In the genomic region with DNA sequence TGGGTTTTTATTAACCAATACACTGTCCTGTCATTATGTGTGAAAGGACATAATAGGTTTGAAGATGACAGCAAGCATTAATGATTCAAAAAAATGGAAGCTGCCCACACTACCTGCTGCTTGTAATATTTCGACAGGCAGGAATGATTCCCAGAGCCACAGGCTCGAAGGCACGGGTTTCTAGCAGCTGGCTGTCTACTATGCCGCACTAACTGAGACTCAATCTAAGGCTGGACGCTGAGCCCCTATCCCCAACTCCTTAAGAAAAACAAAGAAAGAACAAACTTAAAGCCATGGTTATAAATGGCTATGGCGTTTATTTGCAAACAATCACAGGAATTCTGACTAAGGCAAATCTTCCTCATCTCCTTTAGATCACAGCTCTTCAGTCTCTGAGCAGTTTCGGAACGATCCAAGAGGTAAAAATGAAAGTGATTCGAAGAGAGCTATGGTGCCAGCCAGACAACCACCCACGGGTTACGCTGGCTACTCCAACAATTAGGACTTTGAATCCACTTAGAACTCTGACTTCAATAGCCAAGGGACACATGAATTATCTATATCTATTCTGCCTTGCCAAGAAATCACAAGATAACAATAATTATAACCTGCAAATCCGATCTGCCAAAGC, we compare ENCODE assay signal across 8 mouse cellular contexts. TPM values are rescaled to one million over a fixed set of nuclear protein-coding genes. Genes with fewer than 3 reads are reported as not detected.
A peak's percentile ranks its signal among the peaks of the same experiment; 100 is the strongest.
DNase-seq lines count a peak whose midpoint lies in the region; ATAC-seq and TF ChIP-seq lines count a peak whose summit lies in the region.

No protein-coding gene starts in this region.

- peaks cover 4% of the 10 kb centered on the region; the same call in 1 of the 2 replicates for H3K27me3 ChIP-seq in kidney, embryonic 15.5 days
- no peaks in the 10 kb centered on the region for H3K27me3 ChIP-seq in embryonic facial prominence, embryonic 10.5 days (replicated peaks; ENCODE audit: low read depth, poor library complexity, severe bottlenecking)
- H3K27me3 ChIP-seq in hindbrain, postnatal 0 days (ENCODE audit: insufficient read depth, low read length): no peaks in the 10 kb centered on the region

- peak overlapping the region; percentile 48 for H3K9ac ChIP-seq in kidney, embryonic 15.5 days
- H3K9ac ChIP-seq in hindbrain, postnatal 0 days (replicated peaks; ENCODE audit: low read length): peak overlapping the region; percentile 43

- peak overlapping the region; percentile 58 for H3K4me3 ChIP-seq in kidney, embryonic 15.5 days (replicated peaks)
- H3K4me3 ChIP-seq in embryonic facial prominence, embryonic 10.5 days: peak overlapping the region; percentile 65
- H3K4me3 ChIP-seq in hindbrain, postnatal 0 days (ENCODE audit: low read length): peak overlapping the region; percentile 50

- ATAC-seq in kidney, embryonic 15.5 days (replicated peaks; ENCODE audit: low FRiP score): 0 out of 2 replicates have a peak, but pooled peaks have one; percentile 29
- peak; percentile 54; the same call in 1 of the 2 replicates for ATAC-seq in hindbrain, postnatal 0 days
- ATAC-seq in megakaryocyte progenitor cell, adult 5-6 weeks (replicated peaks; ENCODE audit: poor library complexity): peak; percentile 47

- H3K9me3 ChIP-seq in kidney, embryonic 15.5 days (replicated peaks): no peaks in the 10 kb centered on the region
- H3K9me3 ChIP-seq in embryonic facial prominence, embryonic 10.5 days: no peaks in the 10 kb centered on the region
- no peaks in the 10 kb centered on the region for H3K9me3 ChIP-seq in hindbrain, postnatal 0 days (ENCODE audit: low read length)

- no peak for TF ChIP-seq CTCF in hindbrain, postnatal 0 days (IDR thresholded peaks at IDR 0.05; ENCODE audit: low read depth)

- H3K27ac ChIP-seq in kidney, embryonic 15.5 days: peak overlapping the region; percentile 87
- H3K27ac ChIP-seq in embryonic facial prominence, embryonic 10.5 days (replicated peaks): peak overlapping the region; percentile 81
- peak overlapping the region; percentile 77 for H3K27ac ChIP-seq in hindbrain, postnatal 0 days

- no peaks in the 10 kb centered on the region for H3K36me3 ChIP-seq in kidney, embryonic 15.5 days
- no peaks in the 10 kb centered on the region for H3K36me3 ChIP-seq in embryonic facial prominence, embryonic 10.5 days (replicated peaks)
- H3K36me3 ChIP-seq in hindbrain, postnatal 0 days (ENCODE audit: insufficient read depth, low read length): no peaks in the 10 kb centered on the region

- peaks cover 24% of the 10 kb centered on the region for H3K4me1 ChIP-seq in kidney, embryonic 15.5 days
- peaks cover 11% of the 10 kb centered on the region for H3K4me1 ChIP-seq in embryonic facial prominence, embryonic 10.5 days
- H3K4me1 ChIP-seq in hindbrain, postnatal 0 days (ENCODE audit: insufficient read depth, low read length): peaks cover 7% of the 10 kb centered on the region; the same call in 1 of the 2 replicates

- WGBS in kidney, embryonic 15.5 days: 10% methylated on average over 12 of the region's 12 CpGs
- 39% methylated on average over 12 of the region's 12 CpGs for WGBS in embryonic facial prominence, embryonic 10.5 days
- 5% methylated on average over 12 of the region's 12 CpGs for WGBS in hindbrain, postnatal 0 days

- peak overlapping the region; percentile 59 for H3K4me2 ChIP-seq in kidney, embryonic 15.5 days
- H3K4me2 ChIP-seq in hindbrain, postnatal 0 days (ENCODE audit: low read depth, low read length): peak overlapping the region; percentile 66

- DNase-seq in kidney, postnatal 14 days: no peak
- no peak for DNase-seq in embryonic facial prominence, embryonic 10.5 days (ENCODE audit: low spot score)
- peak; percentile 14 for DNase-seq in hindbrain, postnatal 0 days (ENCODE audit: low spot score)
- no peak for DNase-seq in ovary, postnatal 36 days (ENCODE audit: low spot score)
- no peak for DNase-seq in left cerebral cortex, adult 8-10 months (ENCODE audit: low spot score in 2 of 2)
- DNase-seq in adrenal gland, postnatal 14 days: no peak

RNA-seq across cellular contexts. Expression of a gene that starts 15.6 kb away (rescaled TPM):
- polyA plus RNA-seq in kidney, embryonic 15.5 days (2015; fragmentation: Nextera tagmentation; extraction: Ambion mirVana): 16.6 and 18.7 TPM in 2 replicates
- polyA plus RNA-seq in embryonic facial prominence, embryonic 10.5 days (2016; fragmentation: Nextera tagmentation; extraction: Ambion mirVana): 1.2 and 2.6 TPM in 2 replicates
- total RNA-seq in hindbrain, postnatal 0 days (2014; rRNA removed): 14.5 and 16.3 TPM in 2 replicates
- 20.3 and 22.6 TPM in 2 replicates for polyA plus RNA-seq in hindbrain, postnatal 0 days (2015; fragmentation: Nextera tagmentation; extraction: Ambion mirVana)
- 0.27 TPM in 1 of 2 replicates, not detected in the other for total RNA-seq in megakaryocyte progenitor cell, adult 5-6 weeks (2015)
- total RNA-seq in megakaryocyte progenitor cell, adult 5-6 weeks (2017): 1.9 TPM in 1 of 2 replicates, not detected in the other
- 10 to 100 TPM; 48.9 to 61.7 (median 54.2) TPM for total RNA-seq in left cerebral cortex, adult 8-10 months (2022)
- 15.1 and 31.2 TPM in 2 replicates for total RNA-seq in adrenal gland, postnatal 14 days (2021)
